Mouse (Mus musculus) 416B (cell line): Measurements from ENCODE around the gene Myh7b.

Source experiments
- DNase-seq: peaks from one replicate; pipeline ENCODE4 v3.0.0; 2011; ENCODE audit warnings: low read depth

Myh7b gene

DNA sequence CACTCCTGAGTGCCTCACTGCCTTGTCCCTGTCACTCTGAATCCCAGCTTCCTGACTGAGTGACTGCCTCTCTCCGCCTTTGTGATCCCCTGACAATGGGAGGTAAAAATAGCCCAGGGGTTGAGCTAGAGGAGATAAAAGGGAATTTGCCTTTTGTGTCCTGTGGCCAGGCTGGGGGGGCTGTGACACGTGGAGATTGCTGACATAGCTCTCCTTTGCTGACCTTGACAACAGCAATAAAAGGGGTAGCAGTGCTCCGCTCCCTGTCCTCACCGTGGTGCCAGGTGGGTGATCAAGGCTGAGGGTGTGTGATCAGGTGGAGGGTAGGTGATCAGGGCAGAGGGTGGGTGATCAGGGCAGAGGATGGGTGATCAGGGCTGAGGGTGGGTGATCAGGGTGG, at the start of gene Myh7b:
TSS of gene Myh7b (plus strand) at position 235 of the 400 bp plus-strand sequence.
- no peak for DNase-seq

DNA sequence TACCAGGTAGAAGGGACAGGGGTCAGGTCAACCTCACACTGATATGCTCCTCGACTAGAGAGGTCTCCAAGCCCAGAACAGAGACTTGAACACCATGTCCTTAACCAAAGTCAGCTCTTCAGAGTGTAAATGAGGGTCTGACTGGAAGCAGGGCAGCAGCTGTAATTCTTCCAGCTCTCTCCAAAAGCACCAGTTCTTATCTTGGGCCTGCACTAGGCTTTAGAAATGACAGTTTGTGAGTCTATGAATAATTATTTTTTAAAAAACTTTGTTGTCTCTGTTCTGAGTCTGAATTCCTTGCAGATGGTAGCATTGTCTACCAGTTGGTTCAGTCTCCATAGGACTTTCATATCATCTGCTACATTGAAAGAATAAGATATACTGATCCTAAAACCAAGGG, 48.8 kb upstream of the Myh7b start:
- DNase-seq = no peak

DNA sequence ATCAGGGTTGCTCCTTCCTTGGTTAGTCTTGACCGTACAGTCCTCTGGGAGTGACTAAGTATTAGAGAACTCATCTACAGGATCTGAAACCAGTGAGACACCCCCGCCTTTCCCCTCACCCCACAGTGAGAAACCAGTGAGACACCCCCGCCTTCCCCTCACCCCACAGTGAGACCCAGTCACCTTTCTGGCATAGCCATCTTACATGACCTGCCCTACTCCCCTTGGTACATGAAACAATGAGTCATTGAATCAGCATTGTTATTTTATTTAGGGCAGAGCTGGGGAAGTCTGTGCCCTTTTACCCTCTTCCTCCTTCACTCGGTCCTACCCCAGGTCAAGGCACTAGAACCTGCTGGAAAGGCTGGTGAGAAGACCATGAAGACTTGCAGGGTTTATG, 48.1 kb upstream of the Myh7b start:
- no peak for DNase-seq

DNA sequence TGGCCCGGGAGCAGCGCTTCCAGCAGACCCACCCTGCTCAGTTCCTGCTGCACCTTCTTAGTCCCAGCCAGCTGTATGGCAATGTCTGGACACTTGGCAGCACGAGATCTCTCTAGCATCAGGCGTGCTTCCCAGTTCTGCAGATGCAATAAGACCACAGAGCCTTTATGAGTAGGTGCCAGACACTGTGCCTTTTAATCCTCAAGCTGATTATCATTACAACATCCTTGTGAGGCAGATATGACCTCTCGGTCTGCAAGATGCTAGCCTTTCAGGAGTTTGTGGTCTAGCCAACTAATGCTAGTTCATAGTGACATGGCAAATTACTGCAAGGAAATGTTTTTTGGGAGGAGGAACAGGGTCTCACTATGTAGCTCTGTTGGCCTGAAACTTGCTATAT, 43.3 kb upstream of the Myh7b start:
- peak; percentile 79 for DNase-seq

DNA sequence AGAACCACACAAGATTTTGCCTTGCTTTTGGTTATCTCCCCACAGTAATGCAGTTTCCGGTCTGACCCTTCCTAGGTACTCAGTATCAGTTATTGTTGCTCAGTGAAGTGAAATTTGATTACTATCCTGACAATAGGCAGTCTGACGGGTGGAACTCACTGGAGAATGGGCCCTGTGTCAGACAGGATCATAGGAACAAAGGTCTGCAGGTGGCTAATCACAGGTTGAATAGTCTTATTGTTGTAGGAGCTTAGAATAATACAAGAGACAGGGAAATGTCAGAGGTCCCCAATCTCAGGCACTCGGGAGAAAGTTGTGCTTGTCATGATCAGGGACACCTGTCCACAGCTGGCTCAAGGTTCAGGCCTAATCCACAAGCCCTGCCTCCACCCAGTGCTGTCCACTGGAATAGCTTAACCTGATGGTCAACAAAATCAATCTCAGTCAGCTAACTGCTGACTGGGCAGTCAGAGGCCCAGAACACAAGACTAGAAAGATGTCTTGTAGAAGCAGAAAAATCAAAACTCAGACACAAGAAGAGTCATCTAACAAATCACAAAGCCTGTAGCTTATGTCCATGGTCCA, 41.7 kb upstream of the Myh7b start:
- peak; percentile 24 for DNase-seq

DNA sequence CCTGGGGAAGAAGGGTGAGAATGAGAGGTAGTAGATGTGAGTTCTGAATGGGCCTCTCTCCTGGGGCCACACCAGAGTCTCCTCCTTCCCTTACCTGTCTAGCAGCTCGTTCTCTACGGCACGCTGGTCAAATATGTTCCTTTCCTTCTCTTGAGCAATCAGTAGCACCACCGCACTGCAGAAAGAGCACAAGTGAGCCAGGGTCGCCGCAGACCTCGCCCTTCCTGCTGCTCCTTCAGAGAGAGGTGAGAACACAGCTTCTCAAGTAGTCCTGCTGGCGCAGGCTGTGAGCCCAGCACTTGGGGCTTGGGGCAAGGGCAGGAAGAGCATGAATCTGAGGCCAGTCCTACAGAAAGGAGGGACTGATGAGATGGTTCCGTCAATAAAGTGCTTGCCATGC, 38.0 kb upstream of the Myh7b start:
- DNase-seq = no peak

- no peak for DNase-seq
These were observed 37.0 kb upstream of the Myh7b start for GRCm38 (mm10) chr2:155573996-155574395.

DNA sequence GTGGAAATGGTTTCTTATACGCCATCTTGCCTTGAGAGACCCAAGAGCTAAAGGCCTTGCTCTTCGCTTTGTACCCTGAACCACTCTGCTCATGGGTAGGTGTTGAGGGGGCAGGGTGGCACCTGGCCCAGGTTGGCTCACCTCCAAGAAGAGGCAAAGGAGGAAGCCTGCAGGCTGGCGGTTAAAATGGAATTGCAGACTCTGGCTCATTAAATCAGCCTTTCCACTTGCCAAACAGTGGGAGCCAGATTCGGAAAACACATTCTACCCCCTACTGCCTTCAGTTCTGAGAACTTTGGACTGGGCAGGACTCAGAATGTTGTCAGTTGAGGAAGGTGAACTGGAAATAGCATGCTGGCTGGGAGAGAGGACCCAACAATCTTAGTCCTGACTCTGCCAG, 36.3 kb upstream of the Myh7b start:
- no peak for DNase-seq

GRCm38 (mm10) chr2:155576656-155577055, 34.4 kb upstream of the Myh7b start:
- DNase-seq = no peak

DNA sequence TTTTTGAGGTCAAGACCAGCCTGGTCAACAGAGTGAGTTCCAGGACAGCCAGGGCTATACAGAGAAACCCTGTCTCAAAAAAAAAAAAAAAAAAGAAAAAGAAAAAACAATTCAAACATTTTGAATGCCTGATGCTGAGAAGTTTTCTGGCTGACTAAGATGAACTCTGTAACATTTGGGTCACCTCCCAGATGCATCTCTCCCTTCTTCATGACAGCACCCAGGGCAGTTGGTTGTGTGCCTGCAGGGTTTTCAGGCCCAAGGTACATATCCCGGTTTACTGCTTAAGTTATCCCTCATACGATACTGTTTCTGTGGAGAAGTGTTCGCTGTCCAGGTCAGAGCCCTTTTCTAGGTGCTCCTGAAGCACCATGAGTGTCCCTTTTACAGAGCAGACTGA, 30.7 kb upstream of the Myh7b start:
- DNase-seq = no peak

DNA sequence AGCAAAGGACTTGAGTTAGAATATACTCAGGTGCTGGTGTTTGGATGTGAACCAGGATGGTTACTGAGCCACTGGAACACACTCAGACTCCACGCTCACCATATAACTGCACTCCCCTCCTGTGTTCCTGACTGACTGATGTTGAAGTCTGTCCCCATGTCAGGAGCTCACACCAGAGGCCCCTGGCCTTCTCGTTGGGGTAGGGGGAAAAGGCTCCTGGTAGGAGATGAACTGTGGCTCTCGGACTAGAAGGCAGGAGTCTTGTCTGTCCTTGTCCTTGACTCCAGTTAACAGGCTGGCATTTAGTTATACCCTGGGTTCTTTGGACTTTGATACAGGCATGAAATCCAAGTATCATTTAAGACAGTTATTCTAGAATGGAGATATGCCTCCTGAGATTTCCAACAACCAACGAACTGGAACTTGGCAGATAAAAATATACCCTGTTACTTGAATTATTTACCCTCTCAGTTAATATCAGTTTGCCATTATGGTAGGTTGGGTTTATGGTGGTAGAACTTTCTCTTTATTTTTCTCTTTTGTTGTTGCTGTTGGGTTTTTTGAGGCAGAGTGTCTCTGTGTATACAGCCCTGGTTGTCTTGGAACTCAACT, 28.5 kb upstream of the Myh7b start:
- DNase-seq = no peak

- no peak for DNase-seq
These were observed 28.0 kb upstream of the Myh7b start for GRCm38 (mm10) chr2:155582996-155583395.

- DNase-seq = peak; percentile 70
These were observed 27.0 kb upstream of the Myh7b start for GRCm38 (mm10) chr2:155583927-155584530.

GRCm38 (mm10) chr2:155585082-155585481, 25.9 kb upstream of the Myh7b start:
- no peak for DNase-seq

DNA sequence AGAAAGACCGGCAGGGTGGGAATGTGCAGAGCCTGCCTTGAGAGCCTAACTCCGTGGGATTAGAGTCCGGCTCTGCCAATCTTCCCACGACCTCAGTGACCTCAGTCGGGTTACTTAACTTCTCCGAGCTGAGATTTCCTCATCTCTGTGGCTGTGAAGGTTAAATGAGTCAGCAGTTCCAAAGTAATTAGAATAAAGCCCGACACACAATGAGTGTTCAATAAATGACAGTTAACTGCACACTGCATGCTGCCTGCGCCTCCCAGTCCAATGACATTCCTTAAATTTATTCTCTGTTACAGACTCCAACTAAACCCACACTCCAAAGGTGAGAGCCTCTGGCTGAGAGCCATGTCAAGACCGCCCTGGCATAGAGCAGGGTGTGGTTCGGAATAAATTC, 25.5 kb upstream of the Myh7b start:
- peak; percentile 59 for DNase-seq

DNA sequence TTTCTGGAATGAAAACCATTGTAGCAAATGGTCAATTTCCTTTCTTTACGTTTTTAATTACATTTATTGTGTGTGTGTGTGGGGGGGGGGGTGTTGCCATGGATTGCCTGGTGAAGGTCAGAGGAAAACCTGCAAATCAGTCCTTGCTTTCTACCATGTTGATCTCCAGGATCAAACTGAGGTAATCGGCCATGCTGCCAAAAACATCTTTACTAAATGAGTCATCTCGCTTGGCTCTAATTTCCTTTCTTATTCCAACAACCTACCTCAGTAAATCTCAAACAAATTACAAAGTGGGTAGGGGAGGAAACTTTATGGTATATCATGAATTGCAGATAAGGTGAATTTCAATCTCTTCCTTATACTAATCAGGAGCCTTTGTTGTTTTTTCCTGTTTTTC, 22.9 kb upstream of the Myh7b start:
- no peak for DNase-seq

GRCm38 (mm10) chr2:155589521-155589920, 21.5 kb upstream of the Myh7b start:
- no peak for DNase-seq

DNA sequence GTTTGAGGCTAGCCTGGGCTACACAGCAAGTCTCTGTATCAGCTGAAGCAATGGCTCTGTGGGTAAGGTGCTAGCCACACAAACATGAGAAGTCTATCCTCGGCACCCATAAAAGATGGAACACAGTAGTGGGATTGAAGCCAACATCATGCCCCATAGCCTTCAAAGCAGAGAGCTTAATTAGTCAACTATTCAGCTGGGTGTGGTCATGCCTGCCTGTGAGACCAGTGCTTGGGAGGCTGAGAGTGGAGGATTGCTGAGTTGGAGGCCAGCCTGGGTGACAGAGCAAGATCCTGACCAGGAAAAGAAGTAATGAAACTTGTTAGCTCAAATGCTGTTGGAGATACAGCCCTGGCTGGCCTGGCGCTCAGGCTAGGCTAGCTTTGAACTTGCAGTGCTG, 20.1 kb upstream of the Myh7b start:
- DNase-seq = no peak

GRCm38 (mm10) chr2:155591676-155592075, 19.3 kb upstream of the Myh7b start:
- peak; percentile 42 for DNase-seq

- peak; percentile 98 for DNase-seq
These were observed 18.7 kb upstream of the Myh7b start, which contains the start of gene Gss for GRCm38 (mm10) chr2:155592137-155592853. TSS of gene Gss (minus strand) at chr2:155592810.

- no peak for DNase-seq
These were observed 18.1 kb upstream of the Myh7b start for GRCm38 (mm10) chr2:155592854-155593283.

DNA sequence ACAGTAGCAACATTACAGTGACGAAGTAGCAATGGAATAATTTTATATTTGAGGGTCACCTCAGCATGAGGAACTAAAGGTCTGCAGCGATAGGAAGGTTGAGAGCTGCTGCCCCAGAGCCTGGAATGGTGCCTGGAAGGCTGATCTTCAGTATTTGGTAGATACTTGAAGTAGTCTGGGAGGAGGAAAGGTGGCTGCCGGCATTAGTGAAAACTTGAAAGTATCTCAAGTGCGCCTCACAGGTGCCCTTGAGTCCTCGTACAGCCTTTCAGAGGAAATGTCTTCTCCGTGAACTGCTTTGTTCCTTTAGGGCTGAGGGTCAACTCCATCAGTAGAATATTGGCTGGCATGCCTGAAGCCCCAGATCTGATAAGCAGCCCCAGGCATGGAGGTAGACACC, 15.5 kb upstream of the Myh7b start:
- DNase-seq = no peak

DNA sequence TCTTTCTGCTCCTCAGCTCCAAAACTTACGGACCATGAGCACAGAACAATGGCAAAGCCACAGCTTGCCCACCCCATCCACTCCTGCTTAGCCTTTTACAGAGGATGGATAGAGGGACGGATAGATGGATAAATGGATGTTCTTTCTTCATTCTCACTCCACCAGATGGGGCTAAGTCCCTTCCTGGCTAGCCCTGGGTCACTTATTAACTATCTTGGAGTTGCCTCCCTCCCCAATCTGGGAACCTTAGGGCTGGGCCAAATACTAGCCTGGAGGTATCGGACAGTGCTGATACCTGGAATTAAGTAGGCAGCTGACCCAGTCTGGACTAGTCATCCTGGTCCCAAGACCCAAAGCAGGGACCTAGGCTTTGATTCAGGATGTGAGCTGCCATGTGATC, 7.3 kb upstream of the Myh7b start:
- no peak for DNase-seq
